Mouse (Mus musculus) hindbrain, postnatal 0 days (tissue): ENCODE results near the gene Asb7. TPM values are rescaled to one million over a fixed set of nuclear protein-coding genes. Genes with fewer than 3 reads are reported as not detected.

Experiments
- ATAC-seq: fragments of 200-750 bp; cut with Nextera tagmentation; 2 replicates; pipeline ENCODE4 v1.8.0; 2017; ENCODE audit warnings: mild to moderate bottlenecking, moderate TSS enrichment, moderate library complexity
- DNase-seq: peaks from one replicate; pipeline ENCODE4 v3.0.0-alpha.2; 2015; ENCODE audit warnings: low spot score
- H3K27ac ChIP-seq: fragments of 300-500 bp; sonication (generic); 2 replicates; pipeline ENCODE4 v1.5.1; 2014; ENCODE audit warnings: mild to moderate bottlenecking
- H3K27me3 ChIP-seq: fragments of 300-500 bp; sonication (generic); 2 replicates; pipeline ENCODE4 v1.6.1; 2014; ENCODE audit warnings: low read length, mixed read lengths; ENCODE audit not compliant: insufficient read depth
- H3K36me3 ChIP-seq: fragments of 300-500 bp; sonication (generic); 2 replicates; pipeline ENCODE4 v1.6.1; 2014; ENCODE audit warnings: low read length, mixed read lengths; ENCODE audit not compliant: insufficient read depth
- H3K4me1 ChIP-seq: fragments of 300-500 bp; sonication (generic); 2 replicates; pipeline ENCODE4 v1.6.1; 2014; ENCODE audit warnings: antibody characterized with exemption, low read length, mixed read lengths; ENCODE audit not compliant: insufficient read depth
- H3K4me2 ChIP-seq: fragments of 300-500 bp; sonication (generic); 2 replicates; pipeline ENCODE4 v1.6.1; 2014; ENCODE audit warnings: low read depth, mild to moderate bottlenecking, low read length, moderate library complexity, mixed read lengths
- H3K4me3 ChIP-seq: fragments of 300-500 bp; sonication (generic); 2 replicates; pipeline ENCODE4 v1.5.1; 2014; ENCODE audit warnings: low read length
- H3K9ac ChIP-seq: fragments of 300-500 bp; sonication (generic); replicated peaks from 2 replicates; pipeline ENCODE4 v1.6.1; 2014; ENCODE audit warnings: mild to moderate bottlenecking, low read length, moderate library complexity, mixed read lengths
- H3K9me3 ChIP-seq: fragments of 300-500 bp; sonication (generic); 2 replicates; pipeline ENCODE4 v1.6.1; 2016; ENCODE audit warnings: low read length, mixed read lengths
- CTCF ChIP-seq: IDR thresholded peaks from 2 replicates; pipeline ENCODE4 v1.5.1; 2016; ENCODE audit warnings: antibody characterized with exemption, control low read depth, low read depth
- WGBS: fragments of 180-500 bp; shearing (Covaris S2); extraction: QIAGEN DNeasy Blood & Tissue Kit; methylation state at CpG from one replicate; pipeline ENCODE4 v1.1.7; 2014; 5-methylcytosine and 5-hydroxymethylcytosine counted together
- polyA plus RNA-seq: library from polyadenylated mRNA; unstranded; fragments of >200 nt; fragmentation: Nextera tagmentation; extraction: Ambion mirVana; gene quantifications from 2 replicates; pipeline ENCODE4 v1.2.1, GENCODE M21; 2015
- total RNA-seq: library from RNA; depleted of rRNA; stranded (reverse); fragments of >200 nt; gene quantifications from 2 replicates; pipeline ENCODE4 v1.2.3, GENCODE M21; 2014

Asb7 gene
- total and polyA plus RNA-seq, 2 experiments from 2014 or later, result 11.7 to 15.4 TPM

- Histone ChIP-seq H3K9ac (no peak overlapping the region), H3K27ac (no peak overlapping the region), H3K4me2 (no peak overlapping the region), H3K27me3 (no peaks in the 10 kb centered on the region), H3K36me3 (no peaks in the 10 kb centered on the region), H3K4me3 (no peak overlapping the region), H3K9me3 (no peaks in the 10 kb centered on the region), H3K4me1 (no peaks in the 10 kb centered on the region)
- TF ChIP-seq CTCF, result no peak
- no peak for DNase-seq
- 91% methylated on average over 2 of the region's 2 CpGs for WGBS
- ATAC-seq, result no peak
Observed at GRCm38 (mm10) chr7:66649181-66649580, 40.2 kb downstream of the Asb7 start.

GRCm38 (mm10) chr7:66645736-66646135 lies 43.7 kb downstream of the Asb7 start:
- no peak overlapping the region for H3K9ac ChIP-seq
- no peak for TF ChIP-seq CTCF
- no peak for ATAC-seq
- peaks cover 5% of the 10 kb centered on the region; the same call in 1 of the 2 replicates for H3K36me3 ChIP-seq
- no peak overlapping the region for H3K4me2 ChIP-seq
- H3K27me3 ChIP-seq, result no peaks in the 10 kb centered on the region
- H3K4me1 ChIP-seq, result no peaks in the 10 kb centered on the region
- DNase-seq, result no peak
- no peak overlapping the region for H3K4me3 ChIP-seq
- no peaks in the 10 kb centered on the region for H3K9me3 ChIP-seq
- WGBS, result 97% methylated on average over 2 of the region's 2 CpGs
- H3K27ac ChIP-seq, result no peak overlapping the region

- no peak overlapping the region for H3K4me3 ChIP-seq
- no peaks in the 10 kb centered on the region for H3K9me3 ChIP-seq
- no peak overlapping the region for H3K27ac ChIP-seq
- no peak overlapping the region for H3K4me2 ChIP-seq
- TF ChIP-seq CTCF, result no peak
- no peaks in the 10 kb centered on the region for H3K36me3 ChIP-seq
- 66% methylated on average over 6 of the region's 6 CpGs for WGBS
- H3K4me1 ChIP-seq, result no peaks in the 10 kb centered on the region
- H3K27me3 ChIP-seq, result no peaks in the 10 kb centered on the region
- ATAC-seq (no peak), DNase-seq (no peak)
- H3K9ac ChIP-seq, result no peak overlapping the region
Observed at GRCm38 (mm10) chr7:66633351-66633750, 56.0 kb downstream of the Asb7 start.

- Histone ChIP-seq H3K4me2 (no peak overlapping the region), H3K27ac (no peak overlapping the region), H3K27me3 (no peaks in the 10 kb centered on the region), H3K4me1 (no peaks in the 10 kb centered on the region), H3K9me3 (no peaks in the 10 kb centered on the region), H3K9ac (no peak overlapping the region), H3K4me3 (no peak overlapping the region), H3K36me3 (no peaks in the 10 kb centered on the region)
- 60% methylated on average over 15 of the region's 15 CpGs for WGBS
- ATAC-seq (no peak), DNase-seq (no peak)
- no peak for TF ChIP-seq CTCF
Observed at GRCm38 (mm10) chr7:66630154-66630800, 59.1 kb downstream of the Asb7 start.

- WGBS, result 59% methylated on average over 4 of the region's 4 CpGs
- Histone ChIP-seq H3K27me3 (no peaks in the 10 kb centered on the region), H3K36me3 (no peaks in the 10 kb centered on the region), H3K4me1 (no peaks in the 10 kb centered on the region), H3K27ac (no peak overlapping the region), H3K9me3 (no peaks in the 10 kb centered on the region), H3K9ac (no peak overlapping the region), H3K4me2 (no peak overlapping the region), H3K4me3 (no peak overlapping the region)
- ATAC-seq, result no peak
- no peak for DNase-seq
- TF ChIP-seq CTCF, result no peak
Observed at GRCm38 (mm10) chr7:66629419-66629818, 60.0 kb downstream of the Asb7 start.

- Histone ChIP-seq H3K4me1 (no peaks in the 10 kb centered on the region), H3K36me3 (no peaks in the 10 kb centered on the region), H3K4me3 (no peak overlapping the region), H3K27ac (no peak overlapping the region; the same call in 1 of the 2 replicates), H3K9ac (no peak overlapping the region), H3K27me3 (no peaks in the 10 kb centered on the region), H3K9me3 (no peaks in the 10 kb centered on the region), H3K4me2 (no peak overlapping the region)
- DNase-seq (no peak), ATAC-seq (no peak)
- TF ChIP-seq CTCF, result no peak
- WGBS, result 66% methylated on average over 3 of the region's 3 CpGs
Observed at GRCm38 (mm10) chr7:66623436-66623835, 66.0 kb downstream of the Asb7 start.

GRCm38 (mm10) chr7:66601846-66602245 lies 87.5 kb downstream of the Asb7 start:
- H3K27me3 ChIP-seq, result no peaks in the 10 kb centered on the region
- H3K4me1 ChIP-seq, result no peaks in the 10 kb centered on the region
- H3K4me3 ChIP-seq, result no peak overlapping the region
- no peak for DNase-seq
- H3K36me3 ChIP-seq, result no peaks in the 10 kb centered on the region
- no peak for TF ChIP-seq CTCF
- H3K9ac ChIP-seq, result no peak overlapping the region
- no peak overlapping the region for H3K27ac ChIP-seq
- no peak for ATAC-seq
- H3K9me3 ChIP-seq, result no peaks in the 10 kb centered on the region
- H3K4me2 ChIP-seq, result no peak overlapping the region
